Mouse (Mus musculus) CH12.LX (cell line): ENCODE measurements around the gene Ank3. TPM values are rescaled to one million over a fixed set of nuclear protein-coding genes. Genes with fewer than 3 reads are reported as not detected.

Experiments
- DNase-seq: peaks from one replicate; pipeline ENCODE4 v3.0.0-alpha.2; 2013; ENCODE audit errors: extremely low read depth
- H3K27ac ChIP-seq: 2 replicates; pipeline ENCODE4 v1.5.1; 2012; ENCODE audit warnings: low read depth, mild to moderate bottlenecking, control low read depth, moderate library complexity; ENCODE audit not compliant: insufficient read depth
- H3K27me3 ChIP-seq: replicated peaks from 2 replicates; pipeline ENCODE3; 2012; ENCODE audit warnings: inconsistent platforms
- H3K36me3 ChIP-seq, 2 experiments: replicated peaks in 1 of 2; 2 replicates each; pipeline versions ENCODE3 to v1.6.1; 2012; ENCODE audit warnings: inconsistent platforms in 1 of 2, low read length in 1 of 2, mild to moderate bottlenecking in 1 of 2, mixed read lengths in 1 of 2, moderate library complexity in 1 of 2; ENCODE audit not compliant: control insufficient read depth in 1 of 2, insufficient read depth in 1 of 2
- H3K4me1 ChIP-seq, 2 experiments: 2 replicates each; pipeline ENCODE4 v1.6.1; 2012; ENCODE audit warnings: inconsistent platforms in 1 of 2, moderate library complexity in 1 of 2; ENCODE audit not compliant: insufficient read depth in 2 of 2, control insufficient read depth in 1 of 2
- H3K4me2 ChIP-seq: 2 replicates; pipeline ENCODE4 v1.6.1; 2012; ENCODE audit warnings: low read depth, mild to moderate bottlenecking, control low read depth; ENCODE audit not compliant: poor library complexity, insufficient read depth, severe bottlenecking
- H3K4me3 ChIP-seq, 3 experiments: fragments of 150-350 bp in 1 of 3; sonication (generic) in 1 of 3; replicated peaks in 1 of 3; 2 replicates each; pipeline versions ENCODE3 to v1.5.1; 2011 to 2012; ENCODE audit warnings: low read depth in 2 of 3, low read length in 2 of 3, mild to moderate bottlenecking in 2 of 3, moderate library complexity in 2 of 3, control low read depth in 1 of 3, improper control_type of control experiment in 1 of 3, inconsistent platforms in 1 of 3, mixed read lengths in 1 of 3; ENCODE audit not compliant: poor library complexity in 1 of 3
- H3K79me2 ChIP-seq: replicated peaks from 2 replicates; pipeline ENCODE4 v1.6.1; 2012; ENCODE audit warnings: mild to moderate bottlenecking, moderate library complexity; ENCODE audit not compliant: control insufficient read depth, poor library complexity, insufficient read depth, severe bottlenecking; ENCODE audit errors: extremely low read depth
- H3K9ac ChIP-seq: 2 replicates; pipeline ENCODE4 v1.6.1; 2012; ENCODE audit warnings: low read depth, mild to moderate bottlenecking, control low read depth, moderate library complexity; ENCODE audit not compliant: insufficient read depth
- H3K9me3 ChIP-seq: replicated peaks from 2 replicates; pipeline ENCODE3; 2012; ENCODE audit warnings: low read length, inconsistent platforms, mixed read lengths
- BHLHE40 ChIP-seq: IDR thresholded peaks from 2 replicates; pipeline ENCODE4 v1.6.1; 2011; ENCODE audit warnings: mild to moderate bottlenecking, low read depth, low read length, improper control_type of control experiment
- ELF1 ChIP-seq: IDR thresholded peaks from 2 replicates; pipeline ENCODE4 v1.6.1; 2014; ENCODE audit warnings: low read depth, mild to moderate bottlenecking, inconsistent platforms, low read length, improper control_type of control experiment
- EP300 ChIP-seq: IDR thresholded peaks from 2 replicates; pipeline ENCODE4 v1.6.1; 2011; ENCODE audit warnings: low read length, improper control_type of control experiment
- GABPA ChIP-seq: IDR thresholded peaks from 2 replicates; pipeline ENCODE4 v1.6.1; 2012; ENCODE audit warnings: low read depth, low read length, improper control_type of control experiment, inconsistent platforms; ENCODE audit not compliant: insufficient replicate concordance
- HCFC1 ChIP-seq: IDR thresholded peaks from 2 replicates; pipeline ENCODE4 v1.6.1; 2012; ENCODE audit warnings: low read depth, mild to moderate bottlenecking, inconsistent platforms, low read length, improper control_type of control experiment
- IRF4 ChIP-seq: IDR thresholded peaks from 2 replicates; pipeline ENCODE4 v1.6.1; 2014; ENCODE audit warnings: low read depth, mild to moderate bottlenecking, inconsistent platforms, low read length, improper control_type of control experiment
- JUND ChIP-seq: conservative IDR thresholded peaks from 2 replicates; pipeline ENCODE4 v1.6.1; 2011; ENCODE audit warnings: low read depth, low read length, improper control_type of control experiment
- MXI1 ChIP-seq: IDR thresholded peaks from 2 replicates; pipeline ENCODE4 v1.6.1; 2011; ENCODE audit warnings: mild to moderate bottlenecking, low read depth, low read length, improper control_type of control experiment
- MYC ChIP-seq: IDR thresholded peaks from 2 replicates; pipeline ENCODE4 v1.6.1; 2011; ENCODE audit warnings: low read depth, mild to moderate bottlenecking, improper control_type of control experiment, low read length
- RAD21 ChIP-seq: IDR thresholded peaks from 2 replicates; pipeline ENCODE4 v1.6.1; 2011; ENCODE audit warnings: low read depth, mild to moderate bottlenecking, low read length, improper control_type of control experiment, moderate library complexity
- TBP ChIP-seq: conservative IDR thresholded peaks from 2 replicates; pipeline ENCODE4 v1.6.1; 2011; ENCODE audit warnings: low read depth, low read length, improper control_type of control experiment
- TCF12 ChIP-seq: IDR thresholded peaks from 2 replicates; pipeline ENCODE4 v1.6.1; 2014; ENCODE audit warnings: low read depth, mild to moderate bottlenecking, inconsistent platforms, low read length, improper control_type of control experiment
- USF1 ChIP-seq: IDR thresholded peaks from 2 replicates; pipeline ENCODE4 v1.6.1; 2014; ENCODE audit warnings: low read depth, mild to moderate bottlenecking, inconsistent platforms, low read length, improper control_type of control experiment
- USF2 ChIP-seq: conservative IDR thresholded peaks from 2 replicates; pipeline ENCODE4 v1.6.1; 2011; ENCODE audit warnings: low read depth, low read length, improper control_type of control experiment
- ZC3H11A ChIP-seq: IDR thresholded peaks from 2 replicates; pipeline ENCODE4 v1.6.1; 2012; ENCODE audit warnings: low read depth, mild to moderate bottlenecking, inconsistent platforms, low read length, improper control_type of control experiment
- ZMIZ1 ChIP-seq: IDR thresholded peaks from 2 replicates; pipeline ENCODE4 v1.6.1; 2012; ENCODE audit warnings: low read depth, mild to moderate bottlenecking, inconsistent platforms, low read length, improper control_type of control experiment
- dilution Hi-C: fragments of 300-500 bp; cut with MboI; formaldehyde crosslinking; loops from 2 replicates; pipeline ENCODE4 v1.14.3; 2020; ENCODE audit warnings: low sequenced_read_pairs; ENCODE audit not compliant: extremely low pct_unique_long_range_greater_than_20kb, extremely low pct_ligation_motif_present
- in situ Hi-C: fragments of 300-500 bp; cut with MboI; formaldehyde crosslinking; loops from 3 replicates; pipeline ENCODE4 v1.14.3; 2019; ENCODE audit warnings: low sequenced_read_pairs, low pct_ligation_motif_present, low pct_unique_long_range_greater_than_20kb, mixed read lengths
- polyA plus RNA-seq: library from polyadenylated mRNA; unstranded; fragments of >175 nt; gene quantifications from 2 replicates; pipeline ENCODE4 v1.2.1, GENCODE M21; 2012; ENCODE audit warnings: low read depth; ENCODE audit not compliant: insufficient read length
- total RNA-seq, 2 experiments: library from RNA; depleted of rRNA; stranded (reverse); fragments of 300-350 nt in 1 of 2; fragments of >200 nt in 1 of 2; gene quantifications; 2 replicates each; pipeline ENCODE4 v1.2.3; 2012 to 2014

Gene Ank3
- total and polyA plus RNA-seq, 3 experiments: 4.7 to 8.3 (median 6.2) TPM

- no peak for TF ChIP-seq BHLHE40
- no peak for TF ChIP-seq MYC
- TF ChIP-seq ZC3H11A: no peak
- no peak for TF ChIP-seq USF2
- no peak for TF ChIP-seq TCF12
- TF ChIP-seq JUND: no peak
- TF ChIP-seq HCFC1: no peak
- no peak for TF ChIP-seq RAD21
- no peak for TF ChIP-seq MXI1
- no peaks in the 10 kb centered on the region for H3K9me3 ChIP-seq
- peaks cover 0 to 35% of the 10 kb centered on the region in 2 experiments for H3K36me3 ChIP-seq
- H3K27ac ChIP-seq: no peak overlapping the region
- H3K4me2 ChIP-seq: no peak overlapping the region
- H3K79me2 ChIP-seq: no peaks in the 10 kb centered on the region
- no peak overlapping the region for H3K4me3 ChIP-seq
- H3K4me1 ChIP-seq: peaks cover 7 to 12% of the 10 kb centered on the region in 2 experiments; a peak in 3 of 4 replicates
- H3K27me3 ChIP-seq: no peaks in the 10 kb centered on the region
- in situ Hi-C loops (no loop called here), dilution Hi-C loops (no loop called here)
- no peak overlapping the region for H3K9ac ChIP-seq
- DNase-seq: no peak
Measured at GRCm38 (mm10) chr10:70004831-70005230, 606.3 kb downstream of the Ank3 start.

GRCm38 (mm10) chr10:70006380-70006779, 607.8 kb downstream of the Ank3 start:
- H3K9ac ChIP-seq: no peak overlapping the region
- no peak overlapping the region for H3K4me3 ChIP-seq
- H3K36me3 ChIP-seq: peaks cover 0 to 37% of the 10 kb centered on the region in 2 experiments
- no peak for DNase-seq
- in situ Hi-C loops (no loop called here), dilution Hi-C loops (no loop called here)
- H3K79me2 ChIP-seq: no peaks in the 10 kb centered on the region
- TF ChIP-seq ELF1 (no peak), EP300 (no peak), GABPA (no peak), HCFC1 (no peak), ZMIZ1 (no peak), USF1 (no peak)
- no peaks in the 10 kb centered on the region for H3K27me3 ChIP-seq
- H3K9me3 ChIP-seq: no peaks in the 10 kb centered on the region
- H3K27ac ChIP-seq: no peak overlapping the region
- H3K4me2 ChIP-seq: no peak overlapping the region
- peaks cover 7 to 17% of the 10 kb centered on the region in 2 experiments; a peak in 3 of 4 replicates for H3K4me1 ChIP-seq

GRCm38 (mm10) chr10:70011738-70012137, 613.2 kb downstream of the Ank3 start:
- dilution Hi-C loops (no loop called here), in situ Hi-C loops (no loop called here)
- no peak overlapping the region for H3K4me3 ChIP-seq
- no peaks in the 10 kb centered on the region for H3K27me3 ChIP-seq
- H3K4me2 ChIP-seq: no peak overlapping the region
- H3K9ac ChIP-seq: no peak overlapping the region
- H3K9me3 ChIP-seq: no peaks in the 10 kb centered on the region
- peaks cover 0 to 26% of the 10 kb centered on the region in 2 experiments for H3K36me3 ChIP-seq
- no peak for TF ChIP-seq GABPA
- TF ChIP-seq EP300: no peak
- TF ChIP-seq TBP: no peak
- TF ChIP-seq IRF4: no peak
- no peak for TF ChIP-seq RAD21
- DNase-seq: no peak
- H3K4me1 ChIP-seq: peaks cover 10 to 17% of the 10 kb centered on the region in 2 experiments
- no peaks in the 10 kb centered on the region for H3K79me2 ChIP-seq
- H3K27ac ChIP-seq: no peak overlapping the region
